Mouse (Mus musculus) left cerebral cortex, postnatal 4 days (tissue): ENCODE measurements around the gene Fbxw8. TPM values are rescaled to one million over a fixed set of nuclear protein-coding genes. Genes with fewer than 3 reads are reported as not detected.
A peak's percentile ranks its signal among the peaks of the same experiment; 100 is the strongest.

Source experiments
- DNase-seq: peaks from one replicate; pipeline ENCODE4 v3.0.0-alpha.2; 2022
- intact Hi-C: fragments of 180-260 bp; cut with DNase I; formaldehyde crosslinking; loops from one replicate; pipeline ENCODE4 v1.15.1; 2025
- total RNA-seq, 2 experiments: library from RNA; stranded (reverse); gene quantifications; 2 replicates each; pipeline ENCODE4 v1.2.3; 2021

Gene Fbxw8
- total RNA-seq, 2 experiments from 2014 or later: 45.6 to 45.8 TPM

GRCm38 (mm10) chr5:118048928-118049327 is 106.3 kb downstream of the Fbxw8 start:
- intact Hi-C loops: no loop called here
- no peak for DNase-seq

- no peak for DNase-seq
- intact Hi-C loops: no loop called here
Observed at GRCm38 (mm10) chr5:118048412-118048811, 106.9 kb downstream of the Fbxw8 start.

GRCm38 (mm10) chr5:118047091-118047757 is 108.0 kb downstream of the Fbxw8 start:
- DNase-seq: no peak
- intact Hi-C loops: no loop called here

GRCm38 (mm10) chr5:118045385-118045784 is 109.9 kb downstream of the Fbxw8 start:
- intact Hi-C loops: no loop called here
- DNase-seq: no peak

GRCm38 (mm10) chr5:118044907-118045306 is 110.4 kb downstream of the Fbxw8 start:
- DNase-seq: peak; percentile 82
- intact Hi-C loops: no loop called here

- DNase-seq: no peak
- intact Hi-C loops: no loop called here
Observed at GRCm38 (mm10) chr5:118043761-118044160, 111.5 kb downstream of the Fbxw8 start.

- intact Hi-C loops: no loop called here
- DNase-seq: peak; percentile 84
Observed at GRCm38 (mm10) chr5:118042599-118042998, 112.7 kb downstream of the Fbxw8 start.

GRCm38 (mm10) chr5:118039241-118039668 is 116.0 kb downstream of the Fbxw8 start:
- no peak for DNase-seq
- intact Hi-C loops: no loop called here

GRCm38 (mm10) chr5:118037798-118038484 is 117.3 kb downstream of the Fbxw8 start:
- DNase-seq: peak; percentile 74
- intact Hi-C loops: no loop called here

GRCm38 (mm10) chr5:118036888-118037797 is 118.1 kb downstream of the Fbxw8 start:
- no peak for DNase-seq
- intact Hi-C loops: no loop called here

- intact Hi-C loops: no loop called here
- no peak for DNase-seq
Observed at GRCm38 (mm10) chr5:118035786-118036185, 119.5 kb downstream of the Fbxw8 start.

GRCm38 (mm10) chr5:118034632-118035031 is 120.6 kb downstream of the Fbxw8 start:
- intact Hi-C loops: no loop called here
- no peak for DNase-seq

GRCm38 (mm10) chr5:118033740-118034139 is 121.5 kb downstream of the Fbxw8 start:
- intact Hi-C loops: no loop called here
- no peak for DNase-seq

- intact Hi-C loops: no loop called here
- DNase-seq: no peak
Observed at GRCm38 (mm10) chr5:118033328-118033727, 121.9 kb downstream of the Fbxw8 start.

GRCm38 (mm10) chr5:118031508-118031907 is 123.8 kb downstream of the Fbxw8 start:
- intact Hi-C loops: no loop called here
- no peak for DNase-seq

- intact Hi-C loops: no loop called here
Observed at GRCm38 (mm10) chr5:118031059-118031458, 124.2 kb downstream of the Fbxw8 start.

GRCm38 (mm10) chr5:118030022-118030675 is 125.1 kb downstream of the Fbxw8 start:
- no peak for DNase-seq
- intact Hi-C loops: no loop called here

More at GRCm38 (mm10) chr5:118031059-118031458, 124.2 kb downstream of the Fbxw8 start:
- no peak for DNase-seq

- intact Hi-C loops: no loop called here
- DNase-seq: no peak
Observed at GRCm38 (mm10) chr5:118029420-118029819, 125.8 kb downstream of the Fbxw8 start.

- no peak for DNase-seq
- intact Hi-C loops: no loop called here
Observed at GRCm38 (mm10) chr5:118029035-118029408, 126.2 kb downstream of the Fbxw8 start.

GRCm38 (mm10) chr5:118028191-118029034 is 126.9 kb downstream of the Fbxw8 start:
- intact Hi-C loops: no loop called here
- DNase-seq: no peak
